Mouse (Mus musculus) embryo, embryonic 10 days (tissue): ENCODE results near the gene Srcap.
"Not testable (repeated sequence)": the region's sequence is repeated elsewhere in the genome, so short reads cannot be mapped to it uniquely, and the experiment has no call there.

Experiments used
- DNase-seq: peaks from one replicate; pipeline ENCODE4 v3.0.0-alpha.2; 2015; ENCODE audit warnings: low spot score

Srcap gene

DNA sequence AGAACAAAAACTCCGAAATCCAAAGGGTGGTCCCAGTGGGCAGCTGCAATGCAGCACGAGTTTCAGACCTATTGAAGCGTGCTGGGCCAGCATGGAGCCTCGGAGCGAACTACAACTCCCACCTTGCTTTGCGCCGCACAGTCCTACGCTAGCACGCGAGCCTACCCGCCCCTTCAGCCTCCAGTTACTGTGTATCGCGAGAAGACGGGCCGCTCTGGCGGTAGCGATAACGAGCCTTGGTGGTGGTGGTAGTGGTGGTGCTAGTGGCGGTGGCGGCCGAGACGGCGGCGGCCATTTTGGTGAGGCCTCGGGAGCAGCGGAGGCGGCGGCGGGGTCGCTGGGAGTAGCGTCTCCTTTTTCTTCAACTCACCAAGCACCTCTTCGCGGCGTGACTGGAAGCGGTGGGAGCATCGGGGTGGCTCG lies at the start of gene Srcap:
Srcap (plus strand) TSS at position 176 of the 423 bp plus-strand sequence.
- peak; percentile 100 for DNase-seq

DNA sequence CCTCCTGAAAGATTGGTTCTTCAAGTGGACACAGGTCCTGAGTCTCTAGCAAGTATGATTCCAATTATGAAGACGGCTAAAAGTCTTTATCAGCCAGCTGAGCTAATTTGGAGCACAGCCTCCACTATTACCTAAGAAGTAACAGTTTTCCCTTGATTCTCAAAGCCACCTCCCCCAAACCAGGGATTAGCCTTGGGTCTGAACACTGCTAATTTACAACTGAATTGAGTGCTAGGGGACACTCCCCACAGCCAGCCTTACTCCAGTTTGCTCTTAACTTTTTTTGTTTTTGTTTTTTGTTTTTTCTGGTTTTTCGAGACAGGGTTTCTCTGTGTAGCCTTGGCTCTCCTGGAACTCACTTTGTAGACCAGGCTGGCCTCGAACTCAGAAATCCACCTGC lies 46.6 kb upstream of the Srcap start:
- no peak for DNase-seq

DNA sequence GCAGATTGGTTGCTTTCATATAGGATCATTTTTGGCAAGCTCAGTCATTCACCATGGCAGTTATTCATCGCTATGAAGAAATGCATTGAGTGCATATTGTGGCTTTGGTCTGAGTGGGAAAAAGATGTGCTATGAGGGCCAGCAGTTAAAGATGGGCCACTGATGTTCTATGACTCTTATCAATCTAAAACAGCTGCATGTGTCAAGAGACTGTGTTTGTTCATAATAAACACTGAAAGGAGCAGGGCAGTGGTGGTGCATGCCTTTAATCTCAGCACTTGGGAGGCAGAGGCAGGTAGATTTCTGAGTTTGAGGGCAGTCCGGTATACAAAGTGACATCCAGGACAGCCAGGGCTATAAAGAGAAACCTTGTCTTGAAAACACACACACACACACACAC lies 46.1 kb upstream of the Srcap start:
- not testable (repeated sequence) for DNase-seq

DNA sequence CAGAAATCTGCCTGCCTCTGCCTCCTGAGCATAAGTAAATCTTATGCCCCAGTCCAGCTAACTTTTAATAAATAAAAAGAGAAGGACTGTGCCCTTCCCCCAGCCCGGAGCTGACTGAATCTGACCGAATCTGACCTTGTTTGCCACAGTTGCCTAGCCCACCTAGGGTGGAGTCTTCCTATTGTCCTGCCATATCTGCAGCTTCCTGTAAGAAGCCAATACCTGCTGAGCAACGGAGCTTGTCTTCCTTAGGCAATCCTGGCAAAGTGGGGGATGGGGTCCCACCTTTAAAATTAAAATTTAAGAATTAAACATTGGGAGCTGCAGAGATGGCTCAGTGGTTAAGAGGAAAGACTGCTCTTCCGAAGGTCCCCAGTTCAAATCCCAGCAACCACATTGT lies 45.2 kb upstream of the Srcap start:
- no peak for DNase-seq

DNA sequence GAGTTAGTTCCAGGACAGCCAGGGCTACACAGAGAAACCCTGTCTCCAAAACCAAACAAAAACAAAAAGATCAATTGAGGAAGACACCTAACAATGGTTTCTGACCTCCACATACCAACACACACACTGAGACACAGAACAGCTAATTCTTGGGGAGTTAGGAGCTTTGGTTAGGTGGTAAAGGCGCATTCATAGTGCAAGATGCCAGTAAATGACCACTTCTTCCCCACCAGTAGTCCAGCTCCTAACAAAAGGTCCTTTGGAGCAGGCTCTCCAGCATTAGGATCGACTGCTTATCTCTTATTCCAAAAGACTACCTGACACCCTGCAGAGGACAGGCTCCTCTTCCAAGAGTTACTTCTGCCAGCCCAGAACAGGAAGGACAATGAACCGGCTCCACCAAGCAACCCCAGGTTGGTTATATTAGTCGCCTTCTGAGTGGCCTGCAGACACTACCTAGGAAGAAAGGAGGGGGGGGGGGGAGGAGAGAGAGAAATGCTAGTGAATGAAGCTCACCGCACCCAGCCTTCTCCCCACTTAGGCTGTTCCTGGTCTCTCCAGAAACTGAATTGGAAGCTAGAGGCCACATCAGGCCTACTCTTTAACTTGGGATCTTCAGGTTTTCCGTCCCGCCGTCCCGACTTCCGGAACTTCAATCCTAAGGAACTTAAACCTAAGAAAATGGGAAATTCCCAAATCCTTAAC lies 41.6 kb upstream of the Srcap start:
- DNase-seq = peak; percentile 45

DNA sequence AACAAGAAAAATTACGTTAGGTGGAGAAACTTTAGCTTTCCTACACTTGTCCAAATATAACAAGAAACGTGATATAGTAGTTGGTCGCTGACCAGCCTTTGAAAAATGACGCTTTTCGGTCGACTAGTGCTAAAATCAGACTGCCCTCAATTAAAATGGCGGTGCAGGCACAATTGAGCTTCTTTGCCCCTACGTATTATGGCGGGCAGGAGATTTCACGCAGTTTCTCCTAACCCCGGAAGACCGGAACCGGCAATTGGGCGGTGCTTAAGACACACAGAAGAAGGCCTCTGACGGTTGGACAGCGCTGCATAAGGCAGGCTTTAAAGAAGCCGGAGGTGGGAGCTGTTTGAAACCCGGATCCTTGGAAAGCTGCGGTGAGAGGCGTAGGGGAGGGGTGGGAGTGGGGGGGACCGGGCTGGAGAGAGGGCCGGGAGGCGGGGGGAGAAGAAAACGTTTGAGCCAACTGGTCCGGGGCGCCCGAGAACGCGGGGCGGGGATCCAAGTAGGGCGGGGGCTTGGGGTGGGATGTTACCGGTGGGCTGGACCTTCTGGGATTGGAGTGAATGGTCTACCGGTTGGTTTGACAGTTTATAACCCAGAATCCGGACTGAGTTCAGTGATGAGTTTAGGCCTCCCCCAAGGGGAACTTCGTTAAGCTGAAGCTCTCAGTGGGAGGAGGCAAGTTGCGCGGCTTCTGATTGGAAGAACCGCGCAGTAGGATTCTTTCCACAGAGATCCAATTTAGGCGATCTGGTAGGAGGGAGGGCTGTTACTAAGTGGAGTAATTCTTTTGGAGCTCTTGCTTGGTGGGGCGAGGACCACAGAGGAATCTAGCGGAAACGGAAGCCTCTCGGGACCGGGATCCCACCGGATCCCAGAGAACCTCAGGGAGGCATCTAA lies 40.8 kb upstream of the Srcap start:
- DNase-seq = peak; percentile 96

DNA sequence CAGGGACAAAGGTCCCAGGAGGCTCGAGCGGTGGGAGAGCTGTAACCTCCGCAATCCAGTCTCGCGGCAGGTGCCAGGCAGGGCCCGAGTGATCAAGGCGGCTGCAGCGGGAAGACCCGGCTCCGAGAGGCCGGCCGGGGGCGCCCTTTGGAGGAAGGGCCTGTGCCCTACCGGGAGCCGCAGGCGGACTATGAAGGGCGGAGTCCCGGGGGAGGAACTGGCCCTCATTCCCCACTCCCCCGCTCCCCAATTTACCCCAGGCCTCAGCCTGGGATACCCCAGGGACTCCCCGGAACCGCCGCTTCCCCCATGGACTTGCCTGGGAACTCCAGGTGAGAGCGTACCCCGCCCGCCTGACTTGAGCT lies 40.2 kb upstream of the Srcap start:
- no peak for DNase-seq

DNA sequence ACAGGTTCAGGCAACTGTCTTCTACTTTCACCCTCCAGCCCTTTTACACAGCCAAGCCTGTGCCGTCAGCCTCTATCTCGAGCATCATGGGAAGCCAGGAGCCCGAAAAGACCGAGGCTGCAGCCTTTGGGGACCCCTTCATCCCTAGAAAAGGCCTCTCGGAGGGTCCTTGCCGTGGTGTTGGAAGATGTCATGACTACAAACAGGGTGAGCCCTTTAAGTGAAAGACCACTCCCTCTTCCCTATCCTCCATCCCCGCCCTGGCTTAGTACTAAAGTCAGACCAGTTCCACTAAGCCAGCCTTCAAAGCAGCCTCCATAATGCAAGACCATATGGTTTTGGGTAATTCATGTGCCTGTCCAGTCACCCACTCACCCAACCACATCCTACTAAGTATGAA lies 39.7 kb upstream of the Srcap start:
- peak; percentile 41 for DNase-seq

DNA sequence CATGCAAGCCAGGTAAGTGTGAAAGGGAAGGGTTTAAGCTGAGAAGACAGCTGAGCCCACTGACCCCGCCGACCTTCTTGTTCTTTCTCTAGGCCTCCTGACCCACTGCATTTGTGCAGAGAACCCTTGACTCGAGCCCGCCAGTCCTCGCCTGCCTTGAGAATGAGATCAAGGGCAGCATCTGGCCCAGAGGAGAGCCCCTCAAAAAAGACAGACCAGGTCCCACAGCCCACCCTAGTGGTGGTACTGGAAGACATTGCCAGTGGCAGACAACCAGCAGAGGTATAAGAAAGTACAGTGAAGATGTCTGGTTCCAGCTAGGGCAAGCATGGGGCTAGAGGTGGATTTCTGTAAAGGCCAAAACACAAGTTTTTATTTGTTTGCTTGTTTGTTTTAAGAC lies 38.1 kb upstream of the Srcap start:
- peak; percentile 28 for DNase-seq

DNA sequence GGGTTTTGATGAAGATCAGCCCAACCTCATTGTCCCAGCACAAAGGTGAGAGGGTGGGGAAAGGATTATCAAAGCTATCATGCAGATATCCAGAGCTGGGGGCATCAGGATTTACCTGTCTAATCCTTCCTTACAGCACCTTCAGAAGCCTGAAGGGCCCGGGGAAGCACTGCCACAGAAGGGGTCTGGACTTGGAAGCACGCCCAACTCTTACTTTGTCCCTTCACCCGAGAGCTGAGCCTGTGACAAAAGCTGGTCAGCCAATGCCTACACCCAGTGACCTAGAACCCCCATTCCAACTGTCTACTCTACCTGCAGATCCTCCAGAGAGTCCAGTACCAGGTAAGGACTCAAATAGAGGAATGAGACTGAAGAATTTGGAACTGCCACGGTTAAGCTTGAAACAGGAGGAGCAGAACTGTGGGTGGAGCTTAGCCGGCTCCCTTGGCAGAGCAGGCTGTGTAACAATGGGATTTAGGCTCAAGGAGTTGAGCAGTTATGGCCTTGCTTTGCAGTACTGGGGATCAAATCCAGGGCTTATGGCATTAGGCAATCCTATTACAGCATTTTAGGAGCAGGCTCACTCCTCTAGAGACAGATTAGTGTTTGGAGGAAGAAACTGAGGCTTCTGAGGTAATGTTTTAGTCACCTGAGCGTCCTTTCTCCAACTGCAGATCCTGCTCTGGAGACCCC lies 37.3 kb upstream of the Srcap start:
- DNase-seq = no peak

DNA sequence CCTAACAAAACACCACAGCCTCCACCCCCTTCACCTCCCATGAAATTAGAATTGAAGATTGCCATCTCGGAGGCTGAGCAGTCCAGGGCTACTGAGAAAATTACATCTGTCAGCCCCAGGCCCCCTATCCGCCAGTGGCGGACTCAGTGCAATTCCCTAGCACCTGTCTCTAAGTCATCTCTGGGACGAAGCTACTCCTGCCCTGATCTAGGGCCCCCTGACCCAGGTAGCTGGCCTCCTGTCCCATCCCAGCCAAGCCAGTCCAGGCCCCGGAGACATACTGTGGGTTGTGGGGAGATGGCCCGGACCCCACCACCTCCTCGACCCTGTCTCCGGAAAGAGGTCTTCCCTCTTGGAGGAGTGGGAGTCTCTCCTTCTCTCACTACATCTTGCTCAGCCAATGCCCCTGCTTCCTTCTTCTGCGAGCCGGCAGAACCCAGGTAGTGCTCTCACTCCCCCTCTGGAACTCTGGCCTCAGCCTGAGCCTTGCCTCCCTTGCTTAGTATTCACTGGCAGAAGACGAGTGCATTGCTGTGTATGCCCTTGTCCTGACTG lies 36.5 kb upstream of the Srcap start:
- no peak for DNase-seq

DNA sequence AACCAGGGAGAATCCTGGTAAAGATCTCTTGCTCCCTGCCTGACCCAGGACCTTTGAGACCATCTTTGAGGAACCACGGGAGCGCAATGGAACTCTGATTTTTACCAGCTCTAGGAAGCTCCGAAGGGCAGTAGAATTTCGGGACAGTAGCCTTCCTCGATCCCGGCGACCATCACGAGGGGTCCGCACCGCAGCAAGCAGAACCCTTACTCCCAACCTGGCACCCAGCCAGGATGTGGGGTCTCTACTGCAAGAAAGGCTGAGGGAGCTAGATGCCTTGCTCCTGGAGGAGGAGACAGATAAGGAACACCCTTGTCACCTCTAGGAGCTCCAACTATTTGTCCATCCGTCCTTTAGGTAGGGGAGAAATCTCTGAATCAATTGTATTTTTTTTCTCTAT lies 35.4 kb upstream of the Srcap start:
- no peak for DNase-seq

DNA sequence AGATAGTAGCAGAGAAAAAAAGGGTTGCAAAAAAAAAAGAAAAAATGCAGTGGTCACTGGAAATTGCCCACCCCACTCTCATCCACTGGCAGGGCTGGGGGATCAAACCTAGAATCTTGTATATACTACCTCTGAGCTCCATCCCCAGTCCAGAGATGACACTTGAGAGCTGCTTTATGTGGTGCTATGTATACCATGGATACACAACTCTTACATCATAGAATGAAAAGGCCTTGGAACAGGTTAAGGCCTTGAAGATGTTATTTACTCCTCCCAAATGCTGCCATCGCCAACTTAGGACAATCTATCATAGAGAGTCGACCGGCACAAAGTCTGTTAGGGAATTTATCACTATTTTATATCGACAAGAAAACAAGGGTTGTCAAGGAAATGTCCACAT lies 34.9 kb upstream of the Srcap start:
- no peak for DNase-seq

DNA sequence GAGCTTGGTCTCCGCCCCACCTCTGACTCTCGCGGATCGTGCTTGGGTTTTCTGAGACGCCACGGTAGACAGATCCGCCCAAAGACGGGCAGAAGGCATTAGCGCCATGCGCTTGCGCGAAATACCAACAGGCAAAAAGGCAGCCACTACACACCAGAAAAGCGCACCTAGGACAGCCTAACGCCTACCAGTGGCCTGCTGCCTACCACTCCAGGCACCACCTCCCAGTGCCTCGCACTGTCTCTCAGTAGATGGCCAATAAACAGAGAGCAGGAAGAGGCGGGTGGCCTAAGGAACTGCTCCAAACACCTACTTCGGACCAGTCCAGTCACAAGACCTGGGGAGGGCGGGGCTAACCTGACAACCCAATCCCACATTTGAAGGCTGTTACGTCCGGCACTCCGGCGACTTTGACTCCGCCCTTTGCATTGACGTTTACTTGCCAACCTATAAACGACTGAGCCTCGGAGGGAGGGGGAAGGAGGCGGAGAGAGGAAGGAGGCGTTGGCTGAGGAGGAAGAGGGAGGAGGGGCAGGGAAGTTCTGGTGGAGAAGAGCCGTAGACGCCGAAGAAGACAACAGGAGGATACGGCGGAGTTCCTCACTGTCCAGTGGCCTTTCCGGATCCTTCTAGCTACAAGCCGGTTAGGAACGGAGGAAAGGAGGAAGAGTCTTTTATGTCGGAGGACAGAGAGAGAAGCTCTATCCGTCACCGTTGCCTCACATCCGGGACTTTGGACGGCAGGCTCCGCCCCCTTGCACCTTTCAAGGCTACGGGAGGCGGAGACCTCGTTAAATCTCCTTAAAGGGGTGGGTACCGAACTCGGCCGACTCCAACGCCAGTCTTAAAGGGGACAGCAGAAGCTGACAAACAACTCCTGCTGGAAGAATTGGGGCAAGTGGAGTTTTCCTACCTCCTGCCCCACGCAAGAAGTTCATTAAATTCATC lies 33.8 kb upstream of the Srcap start:
- DNase-seq = peak; percentile 100

DNA sequence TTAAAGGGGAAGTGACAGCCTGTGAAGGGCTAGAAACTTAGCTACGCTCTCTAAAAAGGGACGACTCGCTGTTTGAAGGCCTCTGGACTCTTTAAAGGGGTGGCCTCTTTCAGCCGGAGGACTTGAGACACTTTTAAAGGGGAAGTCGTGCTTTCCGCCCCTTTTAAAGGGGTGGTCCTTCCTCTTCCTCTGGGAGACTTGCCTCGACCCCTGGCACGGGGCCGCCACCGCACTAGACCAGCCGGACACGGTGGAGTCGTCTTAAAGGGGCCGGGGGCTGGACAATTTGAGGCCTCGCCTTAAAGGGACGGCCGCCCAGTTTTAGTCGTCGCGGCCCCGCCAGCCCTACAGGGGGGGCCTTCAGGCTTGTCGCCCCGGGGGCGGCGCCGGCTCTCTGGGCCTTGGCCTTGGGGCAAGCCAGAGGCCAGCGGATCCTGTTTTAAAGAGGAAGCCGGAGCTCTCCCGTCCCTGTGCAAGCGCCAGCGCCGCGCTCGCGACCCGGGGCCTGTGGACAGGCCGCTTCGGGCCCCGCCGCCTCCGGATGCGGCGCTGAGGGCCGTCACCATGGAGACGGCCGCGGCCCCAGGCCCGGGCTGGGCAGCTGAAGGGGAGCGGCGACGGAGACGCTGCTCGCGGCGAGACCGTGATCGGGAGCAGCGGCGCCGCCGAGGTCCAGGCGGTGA lies 33.0 kb upstream of the Srcap start, which contains the start of gene Fbrs:
Fbrs (plus strand) TSS at position 565 of the 683 bp plus-strand sequence.
- DNase-seq = peak; percentile 97

DNA sequence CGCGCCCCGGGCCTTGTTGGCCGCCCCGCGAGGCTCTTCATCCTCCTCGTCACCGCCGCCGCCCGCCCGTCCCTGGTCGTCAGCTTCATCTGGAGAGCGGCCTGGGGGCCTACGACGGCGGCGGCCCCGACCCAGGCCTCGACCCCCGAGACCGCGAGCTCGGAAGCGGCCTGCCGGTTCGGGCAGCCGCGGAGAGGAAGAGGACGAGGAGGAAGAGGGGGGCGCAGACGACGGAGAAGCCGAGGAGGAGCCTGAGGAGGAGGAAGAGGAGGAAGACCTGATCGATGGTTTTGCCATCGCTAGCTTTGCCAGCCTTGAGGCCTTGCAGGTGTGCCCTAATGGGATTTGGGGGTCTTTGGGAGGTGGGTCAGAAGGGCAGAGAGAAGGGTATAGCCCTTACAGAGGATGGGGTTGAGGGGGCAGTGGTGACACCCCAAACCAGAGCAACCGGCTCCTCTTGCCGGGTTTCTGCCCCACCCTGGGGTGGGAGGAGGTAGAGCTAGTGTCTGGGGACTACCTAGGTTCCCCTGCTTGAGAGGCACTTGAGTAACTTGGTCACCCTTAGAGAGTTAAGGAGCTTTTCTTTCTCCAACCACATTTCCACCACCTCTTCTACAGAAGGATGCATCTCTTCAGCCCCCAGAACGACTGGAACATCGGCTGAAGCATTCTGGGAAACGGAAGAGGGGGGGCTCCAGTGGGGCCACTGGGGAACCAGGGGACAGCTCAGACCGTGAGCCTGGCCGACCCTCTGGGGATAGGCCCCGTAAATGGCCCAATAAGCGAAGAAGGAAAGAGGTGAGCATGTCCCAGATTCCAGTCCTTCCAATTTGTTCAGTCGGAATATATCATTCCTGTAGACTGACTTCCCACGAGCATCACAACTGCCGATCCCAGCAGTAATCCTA lies 32.2 kb upstream of the Srcap start:
- DNase-seq = no peak

DNA sequence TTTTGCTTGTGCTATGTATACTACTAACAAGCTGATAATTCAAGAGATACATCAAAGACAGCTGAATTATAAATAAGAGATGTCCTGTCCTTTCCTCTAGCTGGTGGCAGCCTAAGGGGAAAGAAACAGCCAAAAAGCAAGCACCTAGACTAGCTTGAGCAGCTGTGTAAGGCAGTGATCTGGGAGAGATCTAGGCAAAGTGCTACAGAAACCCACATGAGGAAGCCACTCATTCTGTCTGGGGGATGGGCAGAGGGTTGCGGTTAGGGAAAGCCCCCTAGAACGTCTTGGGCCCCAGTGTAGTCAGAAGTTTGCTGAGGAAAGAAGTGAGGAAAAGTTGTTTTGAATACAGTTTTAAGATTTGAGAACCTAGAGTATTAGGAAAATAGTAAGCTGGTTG lies 31.5 kb upstream of the Srcap start:
- no peak for DNase-seq

DNA sequence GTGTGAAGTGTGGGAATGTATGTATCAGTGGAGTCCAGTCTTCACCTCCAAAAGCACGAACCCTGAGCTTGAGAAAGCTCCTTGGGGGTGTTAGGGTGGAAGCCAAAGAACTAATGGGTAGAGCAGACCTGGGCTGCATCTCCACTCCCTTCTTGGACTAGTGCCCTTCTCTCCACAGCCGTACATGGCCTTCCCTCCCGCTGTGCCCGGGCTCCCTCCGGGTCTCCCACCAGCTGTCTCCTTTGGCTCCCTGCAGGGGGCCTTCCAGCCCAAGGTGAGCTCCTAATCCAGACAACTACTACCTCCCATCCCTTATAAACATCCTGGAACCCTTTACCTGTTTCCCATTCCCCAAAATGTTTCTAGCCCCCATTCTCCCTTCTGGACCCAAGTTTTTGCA lies 26.4 kb upstream of the Srcap start:
- no peak for DNase-seq

DNA sequence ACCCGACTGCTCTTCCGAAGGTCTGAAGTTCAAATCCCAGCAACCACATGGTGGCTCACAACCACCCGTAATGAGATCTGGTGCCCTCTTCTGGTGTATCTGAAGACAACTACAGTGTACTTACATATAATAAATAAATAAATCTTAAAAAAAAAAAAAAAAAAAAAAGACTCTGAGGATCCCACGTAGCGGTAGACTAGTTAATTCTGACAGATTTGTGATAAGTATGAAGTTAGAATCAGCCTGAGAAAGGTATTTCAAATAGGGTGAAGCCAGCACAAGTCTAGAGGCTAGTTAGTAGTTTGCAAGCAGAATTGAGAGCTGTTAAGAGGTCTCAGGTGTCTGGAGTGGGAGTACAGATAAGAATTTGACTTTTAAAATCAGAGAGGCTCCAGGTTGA lies 23.4 kb upstream of the Srcap start:
- not testable (repeated sequence) for DNase-seq

DNA sequence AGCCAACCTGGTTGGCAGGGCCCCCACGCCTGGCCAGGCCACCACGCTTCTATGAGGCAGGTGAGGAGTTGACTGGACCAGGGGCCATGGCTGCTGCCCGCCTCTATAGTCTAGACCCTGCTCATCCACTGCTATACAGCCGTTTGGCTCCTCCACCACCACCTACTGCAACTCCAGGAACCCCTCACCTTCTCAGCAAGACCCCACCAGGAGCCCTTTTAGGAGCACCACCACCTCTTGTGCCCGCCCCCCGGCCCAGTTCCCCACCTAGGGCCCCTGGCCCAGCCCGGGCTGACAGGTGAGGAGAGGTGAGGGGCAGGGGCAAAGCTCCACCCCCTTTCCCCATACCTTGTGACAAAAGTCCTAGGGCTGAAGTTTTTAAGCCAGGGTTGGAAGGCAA lies 21.8 kb upstream of the Srcap start:
- no peak for DNase-seq
